In the genomic region with DNA sequence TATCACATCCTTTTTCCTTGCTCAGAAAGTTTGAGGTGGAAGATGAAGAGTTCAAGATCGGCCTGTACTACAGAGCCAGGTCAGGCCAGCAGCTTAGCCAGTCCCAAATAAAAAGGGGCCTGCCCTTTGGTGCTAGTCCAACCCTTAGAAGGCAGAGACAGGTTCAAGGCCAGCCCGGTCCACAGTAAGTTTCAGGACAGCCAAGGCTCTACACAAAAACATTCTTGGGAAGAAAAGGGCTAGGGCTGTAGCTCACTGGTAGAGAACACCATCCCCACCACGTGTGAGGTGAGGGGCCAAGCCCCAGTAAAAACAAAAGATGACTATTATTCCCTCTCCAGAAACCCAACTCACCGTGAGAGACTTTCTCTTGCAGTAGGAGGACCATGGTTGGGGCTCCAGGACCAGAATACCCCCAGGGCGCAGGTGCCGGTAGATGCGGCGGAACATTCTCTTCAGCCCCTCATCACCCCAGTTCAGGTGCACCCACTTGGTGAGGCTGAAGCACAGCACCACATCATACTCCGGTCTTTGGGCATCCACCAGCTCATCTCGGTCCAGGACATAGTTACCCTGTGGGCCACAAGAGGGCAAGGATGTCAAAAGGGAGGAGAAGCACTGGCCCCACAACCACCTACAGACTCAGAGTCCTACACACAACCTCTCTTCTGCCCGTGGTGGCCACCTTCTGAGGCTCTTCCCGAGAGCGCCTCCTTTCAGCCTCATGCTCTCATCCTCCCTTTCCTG, we compare ENCODE assay signal across 8 mouse cellular contexts. TPM values are rescaled to one million over a fixed set of nuclear protein-coding genes. Genes with fewer than 3 reads are reported as not detected.
DNase-seq lines count a peak whose midpoint lies in the region; ATAC-seq lines count a peak whose summit lies in the region.

No protein-coding gene starts in this region.

- ATAC-seq in erythroblast, adult 5-6 weeks (replicated peaks; ENCODE audit: low FRiP score, poor library complexity, severe bottlenecking): no peak
- no peak for ATAC-seq in megakaryocyte, adult 5-6 weeks (ENCODE audit: poor library complexity, severe bottlenecking)
- no peak for ATAC-seq in limb, embryonic 13.5 days (ENCODE audit: low FRiP score, low read depth)
- no peak for ATAC-seq in stomach, embryonic 16.5 days (ENCODE audit: insufficient read depth, low FRiP score)

- peaks cover 3% of the 10 kb centered on the region for H3K9me3 ChIP-seq in erythroblast, embryonic 14.5 days (ENCODE audit: control insufficient read depth, low read length)
- H3K9me3 ChIP-seq in megakaryocyte, embryonic 14.5 days: no peaks in the 10 kb centered on the region
- no peaks in the 10 kb centered on the region for H3K9me3 ChIP-seq in limb, embryonic 13.5 days
- H3K9me3 ChIP-seq in stomach, embryonic 16.5 days (replicated peaks; ENCODE audit: control insufficient read depth, low read length): no peaks in the 10 kb centered on the region

- H3K27me3 ChIP-seq in erythroblast, embryonic 14.5 days (ENCODE audit: control insufficient read depth): peaks cover under 1% of the 10 kb centered on the region
- H3K27me3 ChIP-seq in megakaryocyte, embryonic 14.5 days (replicated peaks): no peaks in the 10 kb centered on the region
- no peaks in the 10 kb centered on the region for H3K27me3 ChIP-seq in limb, embryonic 13.5 days
- H3K27me3 ChIP-seq in stomach, embryonic 16.5 days (ENCODE audit: control insufficient read depth, insufficient read depth, low read length): no peaks in the 10 kb centered on the region

- H3K36me3 ChIP-seq in erythroblast, embryonic 14.5 days (ENCODE audit: control insufficient read depth): peaks cover 59% of the 10 kb centered on the region
- H3K36me3 ChIP-seq in megakaryocyte, embryonic 14.5 days (replicated peaks; ENCODE audit: low read length): peaks cover 52% of the 10 kb centered on the region
- peaks cover 50% of the 10 kb centered on the region for H3K36me3 ChIP-seq in limb, embryonic 13.5 days
- peaks cover 24% of the 10 kb centered on the region for H3K36me3 ChIP-seq in stomach, embryonic 16.5 days (ENCODE audit: control insufficient read depth, insufficient read depth, low read length)

- no peak for DNase-seq in spleen, adult 12 weeks (ENCODE audit: low spot score)
- DNase-seq in frontal cortex, postnatal 25 days (ENCODE audit: low spot score in 2 of 2): no peak

- peak overlapping the region; percentile 92 for H3K4me2 ChIP-seq in limb, embryonic 13.5 days (replicated peaks)
- H3K4me2 ChIP-seq in stomach, embryonic 16.5 days (ENCODE audit: low read depth, low read length): peak overlapping the region; percentile 90

- 90% methylated on average over 13 of the region's 13 CpGs for WGBS in limb, embryonic 13.5 days
- WGBS in stomach, embryonic 16.5 days: 79% methylated on average over 13 of the region's 13 CpGs

- peak overlapping the region; percentile 23 for H3K4me3 ChIP-seq in erythroblast, embryonic 14.5 days (replicated peaks)
- peak overlapping the region; percentile 76 for H3K4me3 ChIP-seq in megakaryocyte, embryonic 14.5 days (replicated peaks)
- peak overlapping the region; percentile 85 for H3K4me3 ChIP-seq in limb, embryonic 13.5 days
- H3K4me3 ChIP-seq in stomach, embryonic 16.5 days (replicated peaks; ENCODE audit: low read length): peak overlapping the region; percentile 79; the same call in 1 of the 2 replicates

- no peak overlapping the region for H3K27ac ChIP-seq in limb, embryonic 13.5 days
- no peak overlapping the region for H3K27ac ChIP-seq in stomach, embryonic 16.5 days (ENCODE audit: low read length)

- H3K9ac ChIP-seq in limb, embryonic 13.5 days: peak overlapping the region; percentile 98
- H3K9ac ChIP-seq in stomach, embryonic 16.5 days (ENCODE audit: low read length): peak overlapping the region; percentile 92

- peaks cover 85% of the 10 kb centered on the region for H3K4me1 ChIP-seq in erythroblast, embryonic 14.5 days (ENCODE audit: control insufficient read depth)
- peaks cover 67% of the 10 kb centered on the region for H3K4me1 ChIP-seq in megakaryocyte, embryonic 14.5 days
- H3K4me1 ChIP-seq in limb, embryonic 13.5 days: peaks cover 47% of the 10 kb centered on the region
- peaks cover 30% of the 10 kb centered on the region for H3K4me1 ChIP-seq in stomach, embryonic 16.5 days (ENCODE audit: control insufficient read depth, insufficient read depth, low read length)

RNA-seq across cellular contexts. Expression of a gene that starts 4.3 kb away (rescaled TPM):
- 16.1 TPM in 2 replicates for polyA plus RNA-seq in erythroblast, embryonic 14.5 days (2012)
- total RNA-seq in erythroblast, adult 5-6 weeks (2015; ENCODE audit: low replicate concordance): 6.5 and 24.2 TPM in 2 replicates
- 6.4 and 12.0 TPM in 2 replicates for total RNA-seq in erythroblast, adult 5-6 weeks (2017; ENCODE audit: low replicate concordance)
- polyA plus RNA-seq in megakaryocyte, embryonic 14.5 days (2012; ENCODE audit: insufficient read depth, low replicate concordance): 104 and 105 TPM in 2 replicates
- total RNA-seq in megakaryocyte, adult 5-6 weeks (2015): 48.6 and 55.3 TPM in 2 replicates
- total RNA-seq in megakaryocyte, adult 5-6 weeks (2017): 34.1 and 40.1 TPM in 2 replicates
- polyA plus RNA-seq in limb, embryonic 13.5 days (2015; fragmentation: Nextera tagmentation; extraction: Ambion mirVana): 26.5 and 27.2 TPM in 2 replicates
- polyA plus RNA-seq in stomach, embryonic 16.5 days (2015; fragmentation: Nextera tagmentation; extraction: Ambion mirVana): 9.4 and 17.0 TPM in 2 replicates

RNA-seq across cellular contexts. Expression of a gene that starts 4.5 kb away (rescaled TPM):
- polyA plus RNA-seq in erythroblast, embryonic 14.5 days (2012): 17.1 and 18.2 TPM in 2 replicates
- total RNA-seq in erythroblast, adult 5-6 weeks (2015; ENCODE audit: low replicate concordance): 7.7 and 11.7 TPM in 2 replicates
- 4.8 and 14.4 TPM in 2 replicates for total RNA-seq in erythroblast, adult 5-6 weeks (2017; ENCODE audit: low replicate concordance)
- 88.7 and 584 TPM in 2 replicates for polyA plus RNA-seq in megakaryocyte, embryonic 14.5 days (2012; ENCODE audit: insufficient read depth, low replicate concordance)
- 20.9 and 24.0 TPM in 2 replicates for total RNA-seq in megakaryocyte, adult 5-6 weeks (2015)
- 16.2 and 22.8 TPM in 2 replicates for total RNA-seq in megakaryocyte, adult 5-6 weeks (2017)
- polyA plus RNA-seq in limb, embryonic 13.5 days (2015; fragmentation: Nextera tagmentation; extraction: Ambion mirVana): 11.7 and 11.8 TPM in 2 replicates
- polyA plus RNA-seq in stomach, embryonic 16.5 days (2015; fragmentation: Nextera tagmentation; extraction: Ambion mirVana): 7.4 and 8.2 TPM in 2 replicates

RNA-seq across cellular contexts. Expression of a gene that starts 4.6 kb away (rescaled TPM):
- 0.04 and 0.05 TPM in 2 replicates for polyA plus RNA-seq in erythroblast, embryonic 14.5 days (2012)
- total RNA-seq in erythroblast, adult 5-6 weeks (2015; ENCODE audit: low replicate concordance): 1.7 and 9.2 TPM in 2 replicates
- total RNA-seq in erythroblast, adult 5-6 weeks (2017; ENCODE audit: low replicate concordance): 5.5 and 6.1 TPM in 2 replicates
- polyA plus RNA-seq in megakaryocyte, embryonic 14.5 days (2012; ENCODE audit: insufficient read depth, low replicate concordance): 0.70 TPM in 1 of 2 replicates, not detected in the other
- total RNA-seq in megakaryocyte, adult 5-6 weeks (2015): 6.4 and 10.0 TPM in 2 replicates
- total RNA-seq in megakaryocyte, adult 5-6 weeks (2017): 16.1 and 18.1 TPM in 2 replicates
- 35.3 and 36.0 TPM in 2 replicates for polyA plus RNA-seq in limb, embryonic 13.5 days (2015; fragmentation: Nextera tagmentation; extraction: Ambion mirVana)
- 15.4 and 18.0 TPM in 2 replicates for polyA plus RNA-seq in stomach, embryonic 16.5 days (2015; fragmentation: Nextera tagmentation; extraction: Ambion mirVana)

RNA-seq across cellular contexts. Expression of a gene that starts 37.4 kb away (rescaled TPM):
- 53.9 and 58.8 TPM in 2 replicates for polyA plus RNA-seq in erythroblast, embryonic 14.5 days (2012)
- total RNA-seq in erythroblast, adult 5-6 weeks (2015; ENCODE audit: low replicate concordance): 24.5 and 44.6 TPM in 2 replicates
- 69.5 and 76.3 TPM in 2 replicates for total RNA-seq in erythroblast, adult 5-6 weeks (2017; ENCODE audit: low replicate concordance)
- 582 and 1,005 TPM in 2 replicates for polyA plus RNA-seq in megakaryocyte, embryonic 14.5 days (2012; ENCODE audit: insufficient read depth, low replicate concordance)
- 55.9 and 74.7 TPM in 2 replicates for total RNA-seq in megakaryocyte, adult 5-6 weeks (2015)
- 112 and 113 TPM in 2 replicates for total RNA-seq in megakaryocyte, adult 5-6 weeks (2017)
- polyA plus RNA-seq in limb, embryonic 13.5 days (2015; fragmentation: Nextera tagmentation; extraction: Ambion mirVana): 128 and 134 TPM in 2 replicates
- polyA plus RNA-seq in stomach, embryonic 16.5 days (2015; fragmentation: Nextera tagmentation; extraction: Ambion mirVana): 115 and 119 TPM in 2 replicates

RNA-seq across cellular contexts. Expression of a gene that starts 41.5 kb away (rescaled TPM):
- polyA plus RNA-seq in erythroblast, embryonic 14.5 days (2012): 0.97 and 1.2 TPM in 2 replicates
- total RNA-seq in erythroblast, adult 5-6 weeks (2015; ENCODE audit: low replicate concordance): 0.38 TPM in 1 of 2 replicates, not detected in the other
- 0.84 and 1.4 TPM in 2 replicates for total RNA-seq in erythroblast, adult 5-6 weeks (2017; ENCODE audit: low replicate concordance)
- polyA plus RNA-seq in megakaryocyte, embryonic 14.5 days (2012; ENCODE audit: insufficient read depth, low replicate concordance): 5.9 and 8.4 TPM in 2 replicates
- 0.21 and 0.27 TPM in 2 replicates for total RNA-seq in megakaryocyte, adult 5-6 weeks (2015)
- total RNA-seq in megakaryocyte, adult 5-6 weeks (2017): 0.84 and 1.1 TPM in 2 replicates
- 2.9 and 4.0 TPM in 2 replicates for polyA plus RNA-seq in limb, embryonic 13.5 days (2015; fragmentation: Nextera tagmentation; extraction: Ambion mirVana)
- polyA plus RNA-seq in stomach, embryonic 16.5 days (2015; fragmentation: Nextera tagmentation; extraction: Ambion mirVana): 2.7 and 3.1 TPM in 2 replicates

Comparison
In these comparisons a context has a peak if more than half of its experiments do, and no peak if none do; other contexts are left out.
1. H3K4me3 ChIP-seq: peak in every context shown above with its lines; median percentile 85 in limb, embryonic 13.5 days; 79 in stomach, embryonic 16.5 days; 76 in megakaryocyte, embryonic 14.5 days; 23 in erythroblast, embryonic 14.5 days.